Mouse (Mus musculus) erythroblast, embryonic 14.5 days (primary cell): ENCODE results near the gene Lipc.

Experiments used
- GATA1 ChIP-seq: IDR thresholded peaks from 2 replicates; pipeline ENCODE4 v1.6.1; 2012; ENCODE audit warnings: low read length, inconsistent platforms, mixed read lengths
- TAL1 ChIP-seq: IDR thresholded peaks from 3 replicates; pipeline ENCODE4 v1.6.1; 2012; ENCODE audit warnings: low read length, inconsistent platforms, mixed read lengths

DNA sequence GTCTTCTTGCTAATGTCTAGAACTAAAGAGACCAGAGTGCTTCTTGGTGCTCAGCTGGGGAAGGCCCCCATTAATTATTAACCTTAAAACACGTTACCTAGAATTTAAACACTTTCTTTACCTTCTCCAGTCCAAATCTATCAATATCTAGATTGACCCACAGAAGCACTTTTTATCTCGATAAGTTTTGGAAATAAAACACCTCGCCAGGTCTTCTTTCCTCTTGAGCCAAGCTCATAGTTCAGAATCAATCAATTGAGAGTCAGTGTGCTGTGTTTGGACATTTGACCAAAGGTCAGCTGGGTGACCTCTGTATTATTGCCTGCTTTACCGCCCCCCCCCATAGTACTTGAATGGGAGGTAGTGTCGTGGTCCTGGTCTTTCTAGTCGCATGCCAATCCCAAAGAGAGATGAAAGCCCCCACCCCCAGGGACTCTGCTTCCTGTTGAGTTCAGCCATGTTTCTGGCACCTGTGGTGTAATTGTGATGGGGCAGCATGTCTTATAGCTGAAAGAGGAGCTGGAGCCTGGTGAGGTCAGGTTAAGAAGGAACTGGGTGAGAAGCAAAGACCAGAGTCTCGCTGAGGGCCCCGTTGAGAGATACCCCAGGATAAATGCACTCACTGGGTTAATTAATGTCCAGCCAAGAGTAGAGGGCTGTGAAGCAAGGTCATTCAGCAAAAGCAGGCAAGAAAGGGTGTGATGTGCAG is 17.3 kb downstream of the Lipc start:
- TF ChIP-seq GATA1 (no peak), TAL1 (no peak)
